Mouse (Mus musculus) neural tube, embryonic 13.5 days (tissue): ENCODE measurements around the gene Tln1. TPM values are rescaled to one million over a fixed set of nuclear protein-coding genes. Genes with fewer than 3 reads are reported as not detected.

Experiments
- ATAC-seq: fragments of 200-750 bp; cut with Nextera tagmentation; 2 replicates; pipeline ENCODE4 v1.8.0; 2017; ENCODE audit warnings: low read depth, mild to moderate bottlenecking, moderate TSS enrichment, moderate library complexity
- H3K27ac ChIP-seq: fragments of 300-500 bp; sonication (generic); replicated peaks from 2 replicates; pipeline ENCODE4 v1.5.1; 2015; ENCODE audit warnings: moderate library complexity, mild to moderate bottlenecking, inconsistent platforms
- H3K27me3 ChIP-seq: fragments of 300-500 bp; sonication (generic); 2 replicates; pipeline ENCODE4 v1.6.1; 2015; ENCODE audit warnings: mild to moderate bottlenecking, inconsistent platforms
- H3K36me3 ChIP-seq: fragments of 300-500 bp; sonication (generic); 2 replicates; pipeline ENCODE4 v1.6.1; 2015; ENCODE audit warnings: mild to moderate bottlenecking, inconsistent platforms
- H3K4me1 ChIP-seq: fragments of 300-500 bp; sonication (generic); replicated peaks from 2 replicates; pipeline ENCODE4 v1.6.1; 2015; ENCODE audit warnings: inconsistent platforms
- H3K4me2 ChIP-seq: fragments of 300-500 bp; sonication (generic); 2 replicates; pipeline ENCODE4 v1.6.1; 2015; ENCODE audit warnings: inconsistent platforms, mild to moderate bottlenecking, moderate library complexity
- H3K4me3 ChIP-seq: fragments of 300-500 bp; sonication (generic); 2 replicates; pipeline ENCODE4 v1.5.1; 2015; ENCODE audit warnings: mild to moderate bottlenecking, inconsistent platforms
- H3K9ac ChIP-seq: fragments of 300-500 bp; sonication (generic); 2 replicates; pipeline ENCODE4 v1.6.1; 2015; ENCODE audit warnings: moderate library complexity, mild to moderate bottlenecking, inconsistent platforms
- H3K9me3 ChIP-seq: fragments of 300-500 bp; sonication (generic); 2 replicates; pipeline ENCODE4 v1.6.1; 2016; ENCODE audit warnings: inconsistent platforms
- WGBS: fragments of 180-500 bp; shearing (Covaris S2); methylation state at CpG from one replicate; pipeline ENCODE4 v1.1.7; 2015; 5-methylcytosine and 5-hydroxymethylcytosine counted together
- polyA plus RNA-seq: library from polyadenylated mRNA; unstranded; fragments of >200 nt; fragmentation: Nextera tagmentation; extraction: Ambion mirVana; gene quantifications from 2 replicates; pipeline ENCODE4 v1.2.1, GENCODE M21; 2015

The Tln1 gene
- polyA plus RNA-seq, 1 experiment from 2014 or later, result 69.6 TPM

- ATAC-seq, result no peak
- no peaks in the 10 kb centered on the region for H3K36me3 ChIP-seq
- 83% methylated on average over 7 of the region's 7 CpGs for WGBS
These were observed 80.5 kb downstream of the Tln1 start for GRCm38 (mm10) chr4:43481894-43482456.

More at GRCm38 (mm10) chr4:43481894-43482456, 80.5 kb downstream of the Tln1 start:
- H3K4me2 ChIP-seq, result no peak overlapping the region
- H3K27me3 ChIP-seq, result no peaks in the 10 kb centered on the region
- no peak overlapping the region for H3K27ac ChIP-seq
- H3K4me1 ChIP-seq, result no peaks in the 10 kb centered on the region
- H3K9me3 ChIP-seq, result no peaks in the 10 kb centered on the region
- H3K4me3 ChIP-seq, result no peak overlapping the region
- no peak overlapping the region for H3K9ac ChIP-seq

Other genes with a start within 250 kb of the Tln1 start
- gene Rusc2, start 180.7 kb downstream of the Tln1 start, polyA plus RNA-seq, result 74.5 and 79.3 TPM in 2 replicates
- gene Fam166b, start 133.6 kb downstream of the Tln1 start, polyA plus RNA-seq, result 0.32 and 0.59 TPM in 2 replicates
- gene Tesk1, start 120.8 kb downstream of the Tln1 start, polyA plus RNA-seq, result 10.8 and 14.4 TPM in 2 replicates
- gene Cd72, start 108.1 kb downstream of the Tln1 start, polyA plus RNA-seq, result 2.8 and 3.7 TPM in 2 replicates
- gene Sit1, start 79.0 kb downstream of the Tln1 start, polyA plus RNA-seq, result not detected in 2 replicates
- gene Ccdc107, start 69.8 kb downstream of the Tln1 start, polyA plus RNA-seq, result 65.5 and 73.1 TPM in 2 replicates
- gene Arhgef39, start 63.0 kb downstream of the Tln1 start, polyA plus RNA-seq, result 10.0 and 10.4 TPM in 2 replicates
- gene Car9, start 55.7 kb downstream of the Tln1 start, polyA plus RNA-seq, result 0.33 and 0.56 TPM in 2 replicates
- gene Tpm2, start 38.9 kb downstream of the Tln1 start, polyA plus RNA-seq, result 29.0 and 77.1 TPM in 2 replicates
- gene Creb3, start 359 bp downstream of the Tln1 start, polyA plus RNA-seq, result 88.9 and 89.1 TPM in 2 replicates
- gene Rgp1, start 16.0 kb upstream of the Tln1 start, polyA plus RNA-seq, result 23.9 and 28.0 TPM in 2 replicates
- 47.8 and 50.8 TPM in 2 replicates for gene Gba2, start 16.2 kb upstream of the Tln1 start, polyA plus RNA-seq
- gene Msmp, start 21.8 kb upstream of the Tln1 start, polyA plus RNA-seq, result 2.2 TPM in 1 of 2 replicates, not detected in the other
- gene Npr2, start 69.2 kb upstream of the Tln1 start, polyA plus RNA-seq, result 26.9 and 27.8 TPM in 2 replicates
- 3.5 and 4.1 TPM in 2 replicates for gene Spag8, start 90.9 kb upstream of the Tln1 start, polyA plus RNA-seq
- 76.8 and 84.9 TPM in 2 replicates for gene Hint2, start 93.8 kb upstream of the Tln1 start, polyA plus RNA-seq
- 13.5 and 15.6 TPM in 2 replicates for gene Tmem8b, start 106.3 kb upstream of the Tln1 start, polyA plus RNA-seq
- gene Fam221b, start 106.5 kb upstream of the Tln1 start, polyA plus RNA-seq, result 2.4 and 2.9 TPM in 2 replicates
- not detected in 2 replicates for gene Olfr70, start 138.1 kb upstream of the Tln1 start, polyA plus RNA-seq
- gene Olfr71, start 147.6 kb upstream of the Tln1 start, polyA plus RNA-seq, result 0.14 TPM in 1 of 2 replicates, not detected in the other
- gene Hrct1, start 164.5 kb upstream of the Tln1 start, polyA plus RNA-seq, result 0.43 and 0.47 TPM in 2 replicates
- not detected in 2 replicates for gene Spaar, start 167.3 kb upstream of the Tln1 start, polyA plus RNA-seq
- not detected in 2 replicates for gene Olfr159, start 208.3 kb upstream of the Tln1 start, polyA plus RNA-seq